Mouse (Mus musculus): ENCODE measurements around the gene Dnmt1. TPM values are rescaled to one million over a fixed set of nuclear protein-coding genes. Genes with fewer than 3 reads are reported as not detected.

The Dnmt1 gene
- total RNA-seq, 1 experiment from 2014 or later, result 61.3 TPM

GRCm38 (mm10) chr9:20976961-20977689, 17.4 kb upstream of the Dnmt1 start:
- no peak for DNase-seq

- peak; percentile 84 for DNase-seq
Measured at GRCm38 (mm10) chr9:20976216-20976960, 16.7 kb upstream of the Dnmt1 start, which contains the start of gene S1pr2. S1pr2 (minus strand) TSS chr9:20976781.

GRCm38 (mm10) chr9:20975431-20976215, 15.9 kb upstream of the Dnmt1 start:
- peak; percentile 59 for DNase-seq

DNA sequence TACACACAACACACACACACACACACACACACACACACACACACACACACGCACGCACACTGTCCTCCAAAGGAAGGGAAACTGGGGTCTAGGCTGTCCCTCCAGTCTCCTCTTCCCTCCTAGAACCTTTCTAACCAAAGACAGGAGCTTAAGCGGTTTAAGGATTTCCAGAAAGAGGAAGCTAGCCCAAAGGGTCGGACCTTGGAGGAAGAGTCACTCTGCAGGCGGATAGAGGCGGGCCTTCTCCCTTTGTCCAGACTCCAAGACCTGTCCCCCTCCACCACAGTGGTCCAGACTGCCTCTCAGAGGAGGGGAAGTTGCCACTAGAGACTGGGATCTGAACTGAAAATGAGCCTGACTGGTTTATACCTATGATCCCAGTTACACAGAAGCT, 14.0 kb upstream of the Dnmt1 start:
- no peak for DNase-seq

GRCm38 (mm10) chr9:20973001-20973681, 13.5 kb upstream of the Dnmt1 start:
- no peak for DNase-seq

- DNase-seq, result peak; percentile 22
Measured at GRCm38 (mm10) chr9:20972141-20972992, 12.7 kb upstream of the Dnmt1 start.

DNA sequence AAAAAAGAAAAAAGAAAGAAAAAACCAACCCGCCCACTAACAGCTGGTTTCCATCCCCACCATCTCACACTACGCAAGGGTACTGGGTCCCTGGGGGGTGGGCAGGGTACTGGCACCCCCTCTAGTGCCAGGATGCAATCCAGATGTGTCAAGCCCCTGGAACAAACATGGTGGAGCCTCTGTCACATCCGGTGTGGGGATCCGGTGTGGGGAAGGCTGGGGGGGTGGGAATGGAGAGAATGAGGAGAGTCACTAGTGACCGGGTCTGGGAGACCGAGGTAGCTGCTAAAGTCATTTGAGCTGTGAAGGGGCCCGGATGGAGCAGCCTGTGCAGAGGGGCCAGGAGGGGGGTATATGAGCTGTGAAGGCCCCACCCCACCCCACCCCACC, 12.1 kb upstream of the Dnmt1 start:
- DNase-seq, result no peak

DNA sequence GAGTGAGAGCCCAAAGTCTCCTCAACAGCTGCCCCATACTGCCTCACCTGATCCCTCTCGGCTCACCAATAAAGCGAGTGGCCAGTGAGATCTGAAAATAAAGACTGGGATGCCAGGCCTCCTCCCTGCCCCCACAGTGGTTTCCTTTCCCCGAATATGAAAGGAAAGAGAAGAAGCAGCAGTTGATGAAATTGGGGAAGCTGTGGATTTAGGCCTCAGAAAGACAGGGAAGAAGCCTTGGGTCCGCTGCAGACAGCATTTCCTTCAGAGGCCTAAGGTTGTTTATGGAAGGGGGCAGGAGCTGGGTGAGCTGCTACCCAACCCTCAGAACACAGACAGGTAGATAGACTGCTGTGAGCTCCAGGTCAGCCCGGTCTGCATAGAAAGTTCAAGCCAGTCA, 7.1 kb upstream of the Dnmt1 start:
- DNase-seq, result no peak

- DNase-seq, result no peak
Measured at GRCm38 (mm10) chr9:20966008-20966407, 6.3 kb upstream of the Dnmt1 start.

GRCm38 (mm10) chr9:20965606-20966005, 5.9 kb upstream of the Dnmt1 start:
- DNase-seq, result peak; percentile 58

DNA sequence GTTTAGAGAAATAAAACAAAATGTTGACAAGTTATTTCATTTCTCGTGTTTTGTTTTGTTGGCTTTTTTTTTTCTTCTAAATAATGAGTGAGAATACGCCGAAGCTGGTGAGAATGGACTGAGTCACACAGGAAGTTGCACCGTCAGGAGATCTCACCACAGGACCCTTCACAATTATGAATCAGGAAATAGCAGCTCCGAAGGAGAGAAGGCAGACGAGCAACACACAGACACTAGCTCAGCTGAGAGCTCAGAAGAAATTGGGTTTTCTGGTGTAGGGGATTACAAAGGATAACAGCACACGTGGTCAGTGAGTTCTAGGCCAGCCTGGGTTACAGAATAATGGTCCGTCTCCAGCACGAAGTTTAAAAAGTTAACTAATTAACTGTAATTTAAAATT, 1.9 kb upstream of the Dnmt1 start:
- no peak for DNase-seq

DNA sequence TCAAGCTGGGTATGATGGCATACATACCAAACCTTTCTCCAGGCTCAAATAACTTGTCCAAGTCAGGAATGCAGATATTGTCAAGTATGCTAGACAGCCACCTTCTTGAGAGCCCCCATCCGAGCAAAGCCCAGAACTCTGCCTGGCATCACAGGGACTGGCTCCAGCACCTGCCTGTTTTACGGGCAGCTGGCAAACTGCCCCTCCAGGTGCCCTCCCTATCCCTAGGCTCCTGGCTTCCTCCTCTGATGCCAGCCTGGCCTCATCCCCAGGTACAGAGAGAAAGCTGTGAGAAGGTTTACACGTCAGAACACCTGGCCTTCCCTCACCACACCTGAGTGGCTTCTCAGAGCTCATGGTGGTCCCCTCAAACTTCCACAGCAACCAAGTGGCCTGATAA, 2.7 kb downstream of the Dnmt1 start:
- DNase-seq, result no peak

DNA sequence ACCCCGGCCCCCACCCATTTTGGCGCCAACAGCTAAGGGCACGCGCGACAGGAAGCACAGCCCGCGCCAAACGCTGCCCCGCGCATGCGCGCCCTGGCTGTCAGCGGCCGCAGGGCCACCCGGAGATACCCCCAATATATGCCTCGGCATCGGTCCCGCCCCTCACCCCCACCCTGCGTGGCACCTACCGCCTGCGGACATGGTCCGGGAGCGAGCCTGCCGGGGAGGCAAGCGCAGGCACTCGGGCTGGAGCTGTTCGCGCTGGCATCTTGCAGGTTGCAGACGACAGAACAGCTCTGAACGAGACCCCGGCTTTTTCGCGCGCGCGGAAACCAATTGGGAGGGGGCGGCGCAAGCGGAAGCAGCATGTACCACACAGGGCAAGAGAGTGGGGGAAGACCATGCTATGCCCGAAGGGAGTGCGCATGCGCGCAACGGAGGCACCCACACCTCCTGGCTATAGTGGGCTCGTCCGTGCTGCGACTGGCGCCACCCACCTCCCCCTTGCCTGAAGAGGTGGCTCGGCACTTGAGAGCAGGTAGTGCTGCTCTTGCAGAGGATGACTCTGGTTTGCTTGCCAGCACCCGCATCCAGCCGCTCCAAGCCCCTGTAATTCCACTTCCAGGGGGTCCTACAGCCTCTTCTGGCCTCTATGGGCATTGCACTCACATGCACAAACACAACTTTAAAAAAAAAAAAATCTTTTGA, 7.0 kb downstream of the Dnmt1 start:
- peak; percentile 96 for DNase-seq

- no peak for DNase-seq
Measured at GRCm38 (mm10) chr9:20951966-20952519, 7.6 kb downstream of the Dnmt1 start.

DNA sequence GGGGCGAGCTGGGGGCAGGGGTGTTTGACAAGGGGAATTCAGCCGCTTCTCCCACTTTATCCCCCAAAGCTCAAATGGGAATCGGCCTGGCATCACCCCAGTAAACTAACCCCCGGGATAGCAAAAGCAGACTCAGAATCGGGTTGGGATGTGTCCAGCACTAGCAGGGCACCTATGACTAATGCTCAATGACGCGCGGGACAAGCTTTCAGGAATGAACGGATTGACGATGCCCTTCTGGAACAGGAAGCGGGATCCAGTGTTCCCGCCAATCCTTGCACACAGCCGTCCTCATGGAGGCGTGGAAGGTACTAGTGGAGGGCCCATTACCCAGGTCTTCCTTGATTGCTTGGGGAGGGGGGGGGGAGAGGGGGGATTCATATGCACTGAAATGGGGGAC, 8.2 kb downstream of the Dnmt1 start:
- peak; percentile 72 for DNase-seq

- DNase-seq, result no peak
Measured at GRCm38 (mm10) chr9:20950419-20950818, 9.3 kb downstream of the Dnmt1 start.

- no peak for DNase-seq
Measured at GRCm38 (mm10) chr9:20946066-20946880, 13.4 kb downstream of the Dnmt1 start.

DNA sequence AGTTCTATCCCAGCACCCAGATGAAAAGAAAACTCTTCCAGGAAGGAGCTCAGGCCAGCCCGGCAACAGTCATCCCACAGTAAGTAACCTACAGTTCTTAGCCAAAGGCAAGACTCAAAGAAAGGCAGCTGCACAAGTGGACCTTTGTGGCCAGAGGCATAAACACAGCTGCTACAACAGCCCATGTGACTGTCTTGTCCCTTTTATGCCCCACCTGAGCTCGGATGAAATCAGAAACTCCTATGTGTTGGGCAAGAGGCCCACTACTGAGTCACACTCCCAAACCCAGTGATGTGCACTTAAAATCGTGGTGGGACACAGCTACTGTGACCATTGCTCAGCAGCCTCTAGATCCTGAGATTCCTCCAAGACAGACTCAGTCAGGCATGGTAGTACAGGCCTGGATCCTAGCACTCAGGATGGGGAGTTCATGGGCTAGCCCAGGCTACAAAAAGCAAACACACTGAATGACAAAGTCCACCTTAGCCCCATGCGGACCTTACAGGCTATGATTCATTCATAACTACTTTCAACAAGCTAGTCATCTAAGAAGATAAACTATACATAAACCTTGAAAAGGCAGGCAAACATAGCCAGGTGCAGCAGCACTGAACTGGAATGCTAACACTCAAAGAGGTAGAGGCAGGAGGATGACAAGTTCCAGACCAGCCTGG, 14.9 kb downstream of the Dnmt1 start:
- DNase-seq, result no peak

DNA sequence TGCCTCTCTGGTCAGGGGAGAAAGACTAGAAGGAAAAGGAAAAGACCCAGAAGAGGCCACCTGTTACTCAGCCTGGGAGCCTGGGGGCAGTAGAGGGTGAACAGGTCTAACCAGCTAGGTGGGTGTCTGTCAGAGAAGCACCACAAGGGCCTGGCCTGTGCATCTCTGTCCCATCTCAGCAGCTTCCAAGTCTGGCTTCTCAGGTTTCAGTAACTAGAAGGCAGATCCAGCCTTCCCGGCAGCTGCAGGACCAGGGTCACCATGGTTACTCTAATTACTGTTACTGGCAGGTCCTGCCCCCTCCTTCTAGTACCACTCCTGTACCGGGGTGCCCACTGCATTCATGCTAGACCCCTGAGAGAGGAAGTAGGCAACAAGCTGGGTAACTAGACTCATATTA, 15.8 kb downstream of the Dnmt1 start:
- DNase-seq, result no peak

Data from adrenal gland, postnatal 25 days (tissue).